ENCODE assay signal across 7 mouse cellular contexts in genomic region chr19:44372969-44373368, GRCm38 (mm10). TPM values are rescaled to one million over a fixed set of nuclear protein-coding genes. Genes with fewer than 3 reads are reported as not detected.
DNase-seq lines count a peak whose midpoint lies in the region.

No protein-coding gene starts in this region.

- DNase-seq in adrenal gland, adult (ENCODE audit: inconsistent age in 2 of 2, low spot score in 1 of 2) = peak; percentile 81 to 95
- peak; percentile 82 to 90 for DNase-seq in cerebellum, postnatal 36 days
- peak; percentile 76 for DNase-seq in gastrocnemius, postnatal 10 days
- DNase-seq in induced T-regulatory cell, adult 2 months (ENCODE audit: low read depth) = peak; percentile 90
- DNase-seq in left cerebral cortex, adult 8-10 months (ENCODE audit: low spot score in 2 of 2) = peak; percentile 25 to 46
- DNase-seq in mesoderm, embryonic 11.5 days (ENCODE audit: low read depth, low spot score) = peak; percentile 79
- DNase-seq in spleen, adult 18-20 months = peak; percentile 69 to 77

RNA-seq across cellular contexts. Expression of gene Scd1, which starts 34.7 kb away (rescaled TPM):
- 10 to 100 TPM; 39.5 to 46.6 TPM for total RNA-seq in gastrocnemius, postnatal 10 days (2021)
- total RNA-seq in left cerebral cortex, adult 8-10 months (2022) = 100 to 1,000 TPM; 171 to 176 (median 174) TPM

RNA-seq across cellular contexts. Expression of gene Scd4, which starts 40.1 kb away (rescaled TPM):
- total RNA-seq in gastrocnemius, postnatal 10 days (2021) = under 1 TPM; 0.33 to 0.61 TPM
- 1 to 10 TPM; 2.3 to 3.4 (median 2.8) TPM for total RNA-seq in left cerebral cortex, adult 8-10 months (2022)

Comparison
In these comparisons a context has a peak if more than half of its experiments do, and no peak if none do; other contexts are left out.
1. Peak in every context shown above with its lines: DNase-seq.
2. DNase-seq: peak in every context shown above with its lines; median percentile 90 in induced T-regulatory cell, adult 2 months; 88 in adrenal gland, adult; 86 in cerebellum, postnatal 36 days; 79 in mesoderm, embryonic 11.5 days; 76 in gastrocnemius, postnatal 10 days; 73 in spleen, adult 18-20 months; 36 in left cerebral cortex, adult 8-10 months.